Mouse (Mus musculus) liver, embryonic 14.5 days (tissue): Measurements from ENCODE around the gene Ralgps2. TPM values are rescaled to one million over a fixed set of nuclear protein-coding genes. Genes with fewer than 3 reads are reported as not detected.
A peak's percentile ranks its signal among the peaks of the same experiment; 100 is the strongest.

ENCODE experiments used
- ATAC-seq: fragments of 200-750 bp; cut with Nextera tagmentation; 2 replicates; pipeline ENCODE4 v1.8.0; 2017; ENCODE audit warnings: moderate number of reproducible peaks, mild to moderate bottlenecking, moderate library complexity; ENCODE audit not compliant: insufficient read depth
- DNase-seq, 3 experiments: peaks; one replicate each; pipeline ENCODE4 v3.0.0-alpha.2; 2012 to 2013; ENCODE audit warnings: low read depth in 3 of 3, low spot score in 3 of 3
- H3K27ac ChIP-seq: fragments of 300-500 bp; sonication (generic); 2 replicates; pipeline ENCODE4 v1.5.1; 2014; ENCODE audit warnings: moderate library complexity, mild to moderate bottlenecking, control low read depth, inconsistent platforms
- H3K27me3 ChIP-seq: fragments of 300-500 bp; sonication (generic); 2 replicates; pipeline ENCODE4 v1.6.1; 2014; ENCODE audit warnings: mild to moderate bottlenecking, low read length, moderate library complexity; ENCODE audit not compliant: control insufficient read depth, insufficient read depth
- H3K36me3 ChIP-seq: fragments of 300-500 bp; sonication (generic); replicated peaks from 2 replicates; pipeline ENCODE4 v1.6.1; 2014; ENCODE audit warnings: low read depth; ENCODE audit not compliant: control insufficient read depth, insufficient read depth
- H3K4me1 ChIP-seq, 2 experiments: fragments of 200-500 bp in 1 of 2; fragments of 300-500 bp in 1 of 2; sonication (generic) in 1 of 2; replicated peaks; 2 replicates each; pipeline ENCODE4 v1.6.1; 2012 to 2014; ENCODE audit warnings: antibody characterized with exemption in 1 of 2, inconsistent platforms in 1 of 2, low read length in 1 of 2; ENCODE audit not compliant: control insufficient read depth in 2 of 2, insufficient read depth in 2 of 2
- H3K4me2 ChIP-seq: fragments of 300-500 bp; sonication (generic); 2 replicates; pipeline ENCODE4 v1.6.1; 2014; ENCODE audit warnings: low read depth, mild to moderate bottlenecking, control low read depth, moderate library complexity
- H3K4me3 ChIP-seq, 2 experiments: fragments of 200-500 bp in 1 of 2; fragments of 300-500 bp in 1 of 2; sonication (generic) in 1 of 2; 2 replicates each; pipeline ENCODE4 v1.5.1; 2012 to 2014; ENCODE audit warnings: low read depth in 2 of 2, low read length in 2 of 2, mild to moderate bottlenecking in 2 of 2, control low read depth in 1 of 2, inconsistent platforms in 1 of 2, moderate library complexity in 1 of 2; ENCODE audit not compliant: insufficient read depth in 1 of 2
- H3K9ac ChIP-seq: fragments of 300-500 bp; sonication (generic); replicated peaks from 2 replicates; pipeline ENCODE4 v1.6.1; 2014; ENCODE audit warnings: mild to moderate bottlenecking, control low read depth, moderate library complexity
- H3K9me3 ChIP-seq: fragments of 300-500 bp; sonication (generic); 2 replicates; pipeline ENCODE4 v1.6.1; 2016; ENCODE audit warnings: low read length, mixed read lengths; ENCODE audit not compliant: control insufficient read depth
- CTCF ChIP-seq: IDR thresholded peaks from 2 replicates; pipeline ENCODE4 v1.5.1; 2016; ENCODE audit warnings: antibody characterized with exemption, low read depth, control low read depth
- EP300 ChIP-seq: IDR thresholded peaks from 2 replicates; pipeline ENCODE4 v1.6.1; 2016; ENCODE audit warnings: antibody characterized with exemption, low read depth
- WGBS: fragments of 180-500 bp; shearing (Covaris S2); extraction: QIAGEN DNeasy Blood & Tissue Kit; methylation state at CpG from one replicate; pipeline ENCODE4 v1.1.7; 2014; ENCODE audit not compliant: insufficient replicate concordance; 5-methylcytosine and 5-hydroxymethylcytosine counted together
- polyA plus RNA-seq, 2 experiments: library from polyadenylated mRNA; depleted of rRNA in 1 of 2; stranded (reverse) in 1 of 2; unstranded in 1 of 2; fragments of >200 nt; fragmentation: Nextera tagmentation in 1 of 2; extraction: Ambion mirVana in 1 of 2; gene quantifications; 2 replicates each; pipeline versions ENCODE4 v1.2.1 to v1.2.3; 2012 to 2014

The Ralgps2 gene
- polyA plus RNA-seq, 2 experiments, result 3.2 to 12.8 TPM

DNA sequence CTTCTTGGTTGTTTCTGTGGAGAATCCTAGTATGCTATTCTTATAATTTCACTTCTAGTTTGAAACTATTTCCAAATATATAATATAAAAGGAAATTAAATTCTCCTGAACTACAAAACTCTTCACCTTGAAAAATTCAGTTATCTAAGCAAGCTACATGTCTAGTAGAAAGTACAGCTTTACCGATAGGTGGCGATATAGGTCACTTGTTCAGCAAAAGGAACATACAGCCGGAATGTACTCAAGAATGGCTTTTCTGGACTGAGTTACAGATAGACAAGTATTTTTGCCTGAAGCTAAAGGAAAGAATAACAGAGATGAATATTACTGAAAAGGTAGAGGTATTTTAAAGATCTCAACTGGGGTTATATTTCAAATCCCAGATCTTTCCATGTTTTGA is 22.0 kb downstream of the Ralgps2 start:
- no peak overlapping the region for H3K4me2 ChIP-seq
- no peak overlapping the region for H3K4me3 ChIP-seq
- H3K27me3 ChIP-seq, result no peaks in the 10 kb centered on the region
- no peak overlapping the region for H3K27ac ChIP-seq
- H3K9me3 ChIP-seq, result no peaks in the 10 kb centered on the region
- WGBS, result 6% methylated on average over 3 of the region's 3 CpGs
- ATAC-seq (peak; percentile 43; the same call in 1 of the 2 replicates), DNase-seq (peak; percentile 61 to 64 (median 63))
- peak; percentile 68 for TF ChIP-seq CTCF
- TF ChIP-seq EP300, result no peak
- no peak overlapping the region for H3K9ac ChIP-seq
- H3K4me1 ChIP-seq, result peaks cover 0 to 6% of the 10 kb centered on the region in 2 experiments; a peak in 2 of 4 replicates
- no peaks in the 10 kb centered on the region for H3K36me3 ChIP-seq

DNA sequence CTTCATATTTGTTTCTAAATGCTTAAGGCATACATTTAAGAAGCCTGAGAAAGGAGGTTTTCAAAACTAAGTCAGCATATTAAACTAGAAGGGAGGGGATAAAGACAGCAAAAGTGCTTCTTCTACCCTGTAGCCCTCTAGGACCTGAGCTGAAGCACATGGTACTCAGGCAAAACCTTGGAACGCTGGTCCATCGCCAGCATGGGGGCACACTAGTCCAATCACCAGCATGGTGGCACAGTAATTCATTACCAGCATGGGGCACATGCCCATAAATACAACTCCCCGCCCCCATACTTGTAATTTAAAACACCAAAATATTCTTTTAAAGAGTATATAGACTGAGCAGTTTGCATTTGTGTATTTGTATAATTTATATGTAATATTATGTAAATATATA is 23.1 kb downstream of the Ralgps2 start:
- no peaks in the 10 kb centered on the region for H3K36me3 ChIP-seq
- no peaks in the 10 kb centered on the region for H3K9me3 ChIP-seq
- H3K4me3 ChIP-seq, result no peak overlapping the region
- H3K4me1 ChIP-seq, result no peaks in the 10 kb centered on the region
- TF ChIP-seq EP300 (no peak), CTCF (no peak)
- no peak overlapping the region for H3K4me2 ChIP-seq
- H3K27me3 ChIP-seq, result no peaks in the 10 kb centered on the region
- H3K9ac ChIP-seq, result no peak overlapping the region
- ATAC-seq (no peak), DNase-seq (no peak)
- WGBS, result 68% methylated on average over 3 of the region's 3 CpGs
- H3K27ac ChIP-seq, result no peak overlapping the region

DNA sequence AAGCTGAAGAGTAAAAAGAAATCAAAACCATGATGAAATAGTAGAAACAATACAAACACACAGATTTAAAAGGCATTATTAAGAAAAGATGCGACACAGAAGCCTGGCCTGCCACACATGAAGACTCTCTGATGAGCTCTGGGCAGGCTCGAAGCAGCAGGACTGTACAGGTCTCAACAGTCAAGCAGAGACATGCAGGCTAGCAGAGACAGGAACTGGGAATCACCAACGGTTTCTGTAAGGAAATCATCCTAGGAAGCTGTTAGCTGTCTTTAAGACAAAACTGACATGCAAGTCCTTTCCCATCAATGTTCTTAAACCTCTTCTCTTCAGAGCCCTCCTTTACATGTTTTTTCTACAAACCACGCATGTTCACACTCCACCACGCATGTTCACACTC is 24.5 kb downstream of the Ralgps2 start:
- Histone ChIP-seq H3K27ac (no peak overlapping the region), H3K36me3 (no peaks in the 10 kb centered on the region), H3K4me1 (no peaks in the 10 kb centered on the region), H3K9ac (no peak overlapping the region), H3K27me3 (no peaks in the 10 kb centered on the region), H3K9me3 (no peaks in the 10 kb centered on the region), H3K4me3 (no peak overlapping the region), H3K4me2 (no peak overlapping the region)
- DNase-seq (no peak), ATAC-seq (no peak)
- 59% methylated on average over 5 of the region's 5 CpGs for WGBS
- no peak for TF ChIP-seq CTCF
- TF ChIP-seq EP300, result no peak

DNA sequence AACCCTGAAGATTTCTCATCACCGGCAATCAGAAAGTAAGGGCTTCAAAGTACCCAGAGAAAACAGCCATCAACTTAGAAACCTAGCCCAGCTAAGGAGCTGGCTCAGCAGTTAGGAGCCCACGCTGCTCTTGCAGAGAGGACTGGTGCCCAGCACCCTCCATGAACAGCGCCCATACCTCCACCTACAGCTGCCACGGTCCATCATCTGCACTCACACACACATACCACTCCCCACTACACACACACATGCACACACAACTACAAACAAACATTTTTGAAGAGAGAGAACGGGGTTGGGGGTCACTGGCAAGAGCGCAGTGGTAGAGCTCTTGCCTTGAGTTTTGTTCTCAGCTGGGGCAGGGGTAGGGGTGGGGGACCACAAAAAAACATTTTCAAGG is 26.2 kb downstream of the Ralgps2 start:
- Histone ChIP-seq H3K4me1 (no peaks in the 10 kb centered on the region), H3K27me3 (no peaks in the 10 kb centered on the region), H3K27ac (no peak overlapping the region), H3K4me3 (no peak overlapping the region), H3K4me2 (no peak overlapping the region), H3K36me3 (no peaks in the 10 kb centered on the region), H3K9ac (no peak overlapping the region), H3K9me3 (no peaks in the 10 kb centered on the region)
- 73% methylated on average over 6 of the region's 6 CpGs for WGBS
- no peak for DNase-seq
- no peak for ATAC-seq
- no peak for TF ChIP-seq EP300
- no peak for TF ChIP-seq CTCF

DNA sequence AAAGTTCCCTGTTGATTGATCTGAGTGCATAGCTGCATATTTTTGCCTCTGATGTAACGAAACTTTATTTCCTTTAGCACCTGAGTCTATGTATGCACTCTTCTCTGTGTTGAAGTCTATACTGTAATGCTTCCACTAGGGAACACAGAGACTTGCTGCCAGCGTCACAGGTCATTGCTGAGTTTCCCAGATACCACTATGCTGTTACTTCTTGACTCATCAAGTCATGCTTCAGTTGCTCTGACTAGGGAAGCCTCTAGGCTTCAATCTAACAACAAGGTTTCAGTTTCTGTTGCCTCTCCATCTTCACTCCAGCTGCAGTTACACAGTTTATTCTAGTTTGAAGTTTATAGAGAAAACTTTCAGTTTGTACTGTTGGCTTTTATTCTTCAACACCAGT is 28.5 kb downstream of the Ralgps2 start:
- no peaks in the 10 kb centered on the region for H3K9me3 ChIP-seq
- H3K4me1 ChIP-seq, result no peaks in the 10 kb centered on the region
- no peaks in the 10 kb centered on the region for H3K36me3 ChIP-seq
- H3K27ac ChIP-seq, result no peak overlapping the region
- no peak for TF ChIP-seq EP300
- no peak for TF ChIP-seq CTCF
- H3K4me3 ChIP-seq, result no peak overlapping the region
- WGBS, result 59% methylated on average over 2 of the region's 2 CpGs
- H3K9ac ChIP-seq, result no peak overlapping the region
- DNase-seq (no peak), ATAC-seq (no peak)
- H3K4me2 ChIP-seq, result no peak overlapping the region
- H3K27me3 ChIP-seq, result no peaks in the 10 kb centered on the region
